Mouse (Mus musculus): Measurements from ENCODE around the gene Inhba.

The Inhba gene

DNA sequence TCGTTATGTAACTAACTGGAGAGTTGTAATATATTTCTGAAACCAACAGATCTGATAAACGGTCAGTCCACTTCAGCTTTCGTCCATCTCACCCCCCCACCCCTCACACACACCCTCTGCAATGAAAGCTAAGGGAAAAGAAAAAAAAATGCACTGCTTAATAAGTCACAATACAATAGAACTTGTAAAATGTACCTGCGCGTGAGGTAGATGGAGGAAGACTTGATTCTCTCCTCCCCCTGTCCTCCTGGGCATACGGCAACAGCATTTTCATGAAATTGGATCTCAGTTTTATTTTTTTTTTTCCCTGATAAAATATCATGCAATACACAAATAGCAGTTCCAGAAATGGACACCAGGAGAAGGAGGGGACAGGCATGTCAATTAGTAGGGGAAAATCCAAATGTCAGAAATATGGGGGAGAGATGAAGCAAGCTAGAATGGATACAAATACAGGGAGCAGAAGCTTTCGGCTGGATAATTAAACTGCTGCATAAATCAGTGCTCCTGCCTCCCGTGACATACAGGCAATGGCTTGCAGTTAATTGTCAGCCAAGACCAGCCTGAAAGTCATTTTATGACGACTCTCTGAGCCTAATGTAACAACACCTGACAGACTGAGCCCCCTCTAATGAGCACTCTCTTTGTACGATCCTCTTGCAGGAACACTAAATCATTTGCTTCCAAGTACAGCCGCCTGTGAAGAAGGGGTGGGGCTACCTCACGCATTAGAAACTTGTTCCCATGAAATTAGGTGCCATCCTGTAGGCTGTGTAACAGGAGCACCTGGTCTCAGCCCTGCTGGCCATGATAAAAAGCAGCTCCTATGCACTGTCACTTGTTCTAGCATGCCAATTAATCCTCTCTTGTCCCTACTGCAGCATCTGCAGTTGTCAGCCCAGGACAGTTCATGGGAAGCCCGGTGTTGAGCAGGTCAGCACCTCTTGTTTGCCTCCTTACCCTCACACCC is 11.7 kb downstream of the Inhba start:
- no peak for DNase-seq

DNA sequence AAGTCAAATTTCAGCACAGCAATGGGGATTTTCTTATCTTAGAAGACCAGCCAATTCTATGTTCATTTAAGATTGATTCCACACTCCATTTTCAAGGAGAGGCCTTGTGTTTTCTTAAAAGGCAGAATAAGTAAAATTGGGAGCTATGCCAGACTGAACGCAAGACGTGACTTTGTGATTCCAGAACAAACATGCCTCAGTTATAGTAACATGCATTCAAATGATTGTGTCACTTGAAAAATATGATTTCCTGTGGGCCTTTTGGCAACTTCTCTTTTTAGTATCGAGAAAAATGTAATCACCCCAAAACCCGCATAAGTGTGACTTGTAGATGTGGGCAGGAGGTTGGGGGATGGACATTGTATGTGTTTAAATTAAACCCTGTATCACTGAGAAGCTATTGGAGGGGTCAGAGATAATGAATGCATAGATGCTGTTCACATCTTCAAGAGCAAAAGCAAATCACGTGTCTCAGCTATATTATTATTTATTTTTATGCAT is 19.0 kb downstream of the Inhba start:
- DNase-seq, result no peak

DNA sequence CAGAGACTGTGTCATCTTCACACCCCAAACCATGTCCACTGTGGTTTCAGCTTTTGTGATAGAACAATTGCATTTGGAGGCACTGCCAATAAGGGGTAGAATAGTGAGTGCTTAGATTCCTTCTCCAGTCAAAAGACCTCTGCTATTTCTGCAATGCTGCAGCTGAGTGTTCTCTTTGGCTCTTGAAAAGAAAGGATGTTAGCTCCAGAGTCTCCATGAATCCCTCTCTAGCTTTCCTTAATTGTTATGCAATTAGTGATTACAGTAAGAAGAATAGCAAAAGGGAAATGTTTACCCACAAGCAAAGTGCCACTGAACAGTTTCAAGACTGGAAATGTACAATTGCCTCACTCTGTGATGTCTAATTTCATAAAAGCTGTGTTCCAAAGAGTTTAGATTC is 20.8 kb downstream of the Inhba start:
- no peak for DNase-seq

DNA sequence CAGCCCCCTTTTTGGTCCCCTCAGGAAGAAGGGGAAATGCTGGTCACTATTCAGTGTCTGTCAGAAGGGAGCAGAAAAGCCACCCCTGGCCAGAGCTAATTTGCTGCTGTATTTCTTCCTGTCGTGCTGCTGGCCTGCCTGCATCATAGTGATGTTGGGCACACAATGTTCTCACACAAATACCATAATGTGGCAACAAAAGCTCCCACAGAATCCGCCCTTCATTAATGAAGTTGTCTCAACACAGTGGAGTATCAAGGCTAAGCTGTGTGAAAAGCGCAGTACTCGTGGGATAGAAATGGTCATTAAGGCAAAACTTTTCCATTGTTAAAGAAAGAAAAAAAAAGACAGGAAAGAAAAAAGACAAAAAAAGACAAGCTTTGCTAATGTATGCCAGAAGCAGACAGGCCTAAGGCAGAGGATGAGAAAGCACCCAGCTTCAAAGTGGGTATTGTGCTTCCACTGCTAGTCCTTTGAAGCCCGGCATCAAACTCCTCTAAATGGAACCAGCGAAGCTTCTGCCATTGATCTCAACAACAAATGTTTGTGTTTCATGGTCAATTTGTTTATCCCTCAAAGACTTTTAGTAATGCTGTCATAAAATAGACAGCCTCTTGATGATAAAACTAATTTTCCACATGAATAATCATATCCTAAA is 21.4 kb downstream of the Inhba start:
- no peak for DNase-seq

DNA sequence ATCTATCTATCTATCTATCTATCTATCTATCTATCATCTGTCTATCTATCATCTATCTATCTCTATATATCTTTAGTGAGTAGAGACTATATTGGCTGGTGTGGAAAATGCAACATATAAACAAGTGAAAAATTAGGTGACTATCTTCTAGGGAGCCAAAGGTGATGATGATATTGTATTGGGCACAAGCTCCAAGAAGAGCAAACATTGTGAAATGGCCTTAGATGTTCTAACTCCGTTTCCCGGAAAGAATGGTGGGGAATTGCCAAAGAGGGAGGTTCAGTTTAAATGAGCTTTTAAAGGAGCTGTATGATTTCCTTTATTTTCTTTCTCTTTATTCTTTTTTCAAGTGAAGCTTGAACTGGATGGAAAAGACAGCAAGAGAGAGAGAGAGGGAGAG is 57.4 kb downstream of the Inhba start:
- DNase-seq, result no peak

DNA sequence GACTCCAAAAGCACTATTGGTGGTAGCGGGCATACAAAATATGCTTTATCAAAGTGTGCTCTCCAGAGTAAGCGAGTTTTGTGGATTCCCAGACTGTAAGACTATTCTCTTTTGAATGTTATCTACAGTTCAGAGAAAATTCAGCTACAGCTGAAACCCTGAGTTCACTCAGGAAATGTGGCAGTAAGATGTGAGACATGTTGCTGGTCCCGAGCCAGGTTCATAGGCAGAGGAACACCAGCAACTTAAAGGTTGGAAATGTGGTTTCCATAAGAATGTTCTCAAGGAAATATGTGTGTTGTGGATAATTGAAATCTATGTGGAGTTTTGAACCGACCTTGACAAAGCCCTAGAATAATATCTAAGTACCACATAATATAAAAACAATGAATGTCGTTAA is 65.6 kb downstream of the Inhba start:
- no peak for DNase-seq

DNA sequence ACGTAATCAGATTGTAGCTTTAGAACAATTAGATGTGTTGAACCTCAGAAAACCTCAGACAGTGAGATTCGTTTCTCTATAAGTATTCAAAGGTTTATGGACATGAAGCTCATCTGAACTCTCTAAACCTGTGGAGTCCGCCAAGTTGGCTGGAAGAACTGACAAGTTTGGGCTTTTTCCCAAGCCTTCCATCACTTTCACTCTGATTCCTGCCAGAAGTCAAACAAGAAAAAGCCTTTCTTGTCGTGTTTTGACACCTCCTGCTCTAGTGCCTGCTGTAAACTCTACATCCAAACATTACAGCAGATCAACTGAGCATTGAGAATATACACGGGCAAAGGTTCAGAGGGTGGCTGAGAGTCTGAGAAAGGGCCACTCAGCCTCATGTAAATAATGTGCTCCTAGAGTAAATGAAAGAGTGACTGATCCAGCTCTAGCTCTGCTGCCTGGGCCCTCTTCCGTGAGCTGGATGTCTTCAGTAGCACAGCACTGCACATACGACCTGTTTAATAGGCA is 66.6 kb downstream of the Inhba start:
- no peak for DNase-seq

DNA sequence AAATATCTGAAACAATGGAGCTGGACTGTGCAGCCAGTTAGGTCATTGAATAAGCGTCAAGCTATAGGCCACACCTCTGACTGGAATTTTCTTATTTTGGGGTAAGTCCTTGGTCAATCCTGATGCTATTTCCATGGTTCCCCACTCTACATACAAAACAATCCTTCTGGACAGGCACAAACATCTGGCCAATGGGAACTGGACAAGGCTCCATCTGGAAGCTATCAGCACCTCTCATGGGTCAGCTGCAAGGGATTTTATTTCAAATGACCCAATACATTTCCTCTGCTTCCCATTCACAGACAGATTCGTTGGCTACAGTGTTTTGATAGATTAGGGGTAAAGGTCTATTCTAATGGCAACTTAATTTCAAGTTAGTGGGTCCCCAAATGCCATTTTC is 68.6 kb downstream of the Inhba start:
- no peak for DNase-seq

Data from cerebellum, adult 11-12 months (tissue).